In genomic region chr16:29204875-29205274, GRCm38 (mm10) we compare ENCODE assay signal across 15 mouse cellular contexts. TPM values are rescaled to one million over a fixed set of nuclear protein-coding genes. Genes with fewer than 3 reads are reported as not detected.
A peak's percentile ranks its signal among the peaks of the same experiment; 100 is the strongest.
DNase-seq lines count a peak whose midpoint lies in the region; ATAC-seq and TF ChIP-seq lines count a peak whose summit lies in the region.
"Had no signal": no experiment of that assay in that cellular context is flagged by ENCODE, and none has a peak within 500 bp of the region (broad histone marks: within the 10 kb centered on the region; RNA-seq: fewer than 3 reads in every experiment).

No protein-coding gene starts in this region.

- no peaks in the 10 kb centered on the region for H3K9me3 ChIP-seq in hindbrain, embryonic 16.5 days (ENCODE audit: control insufficient read depth, low read length)
- no peaks in the 10 kb centered on the region for H3K9me3 ChIP-seq in hindbrain, embryonic 13.5 days
- no peaks in the 10 kb centered on the region for H3K9me3 ChIP-seq in limb, embryonic 14.5 days (ENCODE audit: control insufficient read depth, low read length)
- H3K9me3 ChIP-seq: embryonic facial prominence, embryonic 13.5 days; liver, embryonic 12.5 days had no signal

- no peaks in the 10 kb centered on the region for H3K27me3 ChIP-seq in hindbrain, embryonic 16.5 days (replicated peaks; ENCODE audit: control insufficient read depth, insufficient read depth, low read length)
- H3K27me3 ChIP-seq in hindbrain, embryonic 13.5 days = 0 out of 2 replicates have a peak, but pooled peaks cover 10% of the 10 kb centered on the region
- peaks cover 38% of the 10 kb centered on the region for H3K27me3 ChIP-seq in limb, embryonic 14.5 days (ENCODE audit: control insufficient read depth, insufficient read depth, low read length)

- TF ChIP-seq POLR2A in brain, embryonic 14.5 days (IDR thresholded peaks at IDR 0.05; ENCODE audit: borderline replicate concordance, extremely low read depth, insufficient read depth, insufficient read length, poor library complexity, severe bottlenecking) = no peak
- no peak for TF ChIP-seq POLR2A in limb, embryonic 14.5 days (IDR thresholded peaks at IDR 0.05; ENCODE audit: borderline replicate concordance, extremely low read depth, insufficient read depth, insufficient read length)

- peak; percentile 70 for ATAC-seq in hindbrain, embryonic 16.5 days
- ATAC-seq in hindbrain, embryonic 13.5 days (ENCODE audit: low FRiP score) = no peak
- ATAC-seq in limb, embryonic 14.5 days (ENCODE audit: low FRiP score, low read depth) = peak; percentile 79
- ATAC-seq: intestine, postnatal 0 days; liver, embryonic 12.5 days had no signal

- no peak for TF ChIP-seq CTCF in brain, embryonic 14.5 days (IDR thresholded peaks at IDR 0.05; ENCODE audit: borderline replicate concordance, extremely low read depth, insufficient read depth, insufficient read length)

- no peak overlapping the region for H3K4me3 ChIP-seq in hindbrain, embryonic 16.5 days (ENCODE audit: low read length)
- no peak overlapping the region for H3K4me3 ChIP-seq in hindbrain, embryonic 13.5 days
- no peak overlapping the region for H3K4me3 ChIP-seq in limb, embryonic 14.5 days (replicated peaks; ENCODE audit: low read length)
- H3K4me3 ChIP-seq: embryonic facial prominence, embryonic 13.5 days; liver, embryonic 12.5 days had no signal

- DNase-seq in brain, embryonic 14.5 days (ENCODE audit: low read depth) = peak; percentile 84
- peak; percentile 44 to 79 for DNase-seq in layer of hippocampus, adult 18-20 months (ENCODE audit: low spot score in 2 of 2)
- DNase-seq in limb, embryonic 14.5 days (ENCODE audit: low spot score) = peak; percentile 77
- DNase-seq in kidney, adult 9 months = no peak
- DNase-seq in lung, adult 18-20 months = no peak
- DNase-seq in adrenal gland, postnatal 36 days = no peak
- DNase-seq: heart, adult 18-20 months; heart, postnatal 10 days; lung, postnatal 14 days had no signal

- WGBS in hindbrain, embryonic 16.5 days = 48% methylated on average over 7 of the region's 7 CpGs
- WGBS in hindbrain, embryonic 13.5 days = 56% methylated on average over 7 of the region's 7 CpGs
- WGBS in limb, embryonic 14.5 days = 27% methylated on average over 7 of the region's 7 CpGs

- H3K36me3 ChIP-seq in hindbrain, embryonic 16.5 days (ENCODE audit: control insufficient read depth, insufficient read depth, low read length) = no peaks in the 10 kb centered on the region
- no peaks in the 10 kb centered on the region for H3K36me3 ChIP-seq in hindbrain, embryonic 13.5 days
- no peaks in the 10 kb centered on the region for H3K36me3 ChIP-seq in limb, embryonic 14.5 days (ENCODE audit: control insufficient read depth, insufficient read depth, low read length)
- H3K36me3 ChIP-seq: embryonic facial prominence, embryonic 13.5 days; liver, embryonic 12.5 days had no signal

- H3K9ac ChIP-seq in hindbrain, embryonic 16.5 days (ENCODE audit: low read depth, low read length) = no peak overlapping the region
- no peak overlapping the region for H3K9ac ChIP-seq in hindbrain, embryonic 13.5 days
- no peak overlapping the region for H3K9ac ChIP-seq in limb, embryonic 14.5 days (ENCODE audit: low read depth, low read length, severe bottlenecking)
- H3K9ac ChIP-seq: embryonic facial prominence, embryonic 13.5 days; liver, embryonic 12.5 days had no signal

- H3K4me2 ChIP-seq in hindbrain, embryonic 16.5 days (ENCODE audit: low read length) = no peak overlapping the region; the same call in 1 of the 2 replicates
- H3K4me2 ChIP-seq in hindbrain, embryonic 13.5 days = no peak overlapping the region
- no peak overlapping the region for H3K4me2 ChIP-seq in limb, embryonic 14.5 days (replicated peaks; ENCODE audit: low read depth, low read length, severe bottlenecking)
- H3K4me2 ChIP-seq: embryonic facial prominence, embryonic 13.5 days; liver, embryonic 12.5 days had no signal

- H3K4me1 ChIP-seq in hindbrain, embryonic 16.5 days (ENCODE audit: control insufficient read depth, insufficient read depth, low read depth, low read length) = peaks cover 11% of the 10 kb centered on the region
- peaks cover 5% of the 10 kb centered on the region for H3K4me1 ChIP-seq in hindbrain, embryonic 13.5 days (replicated peaks)
- H3K4me1 ChIP-seq in limb, embryonic 14.5 days (ENCODE audit: control insufficient read depth, insufficient read depth, low read length) = peaks cover 10% of the 10 kb centered on the region
- H3K4me1 ChIP-seq: liver, embryonic 12.5 days had no signal

- H3K27ac ChIP-seq in hindbrain, embryonic 16.5 days (ENCODE audit: low read depth, low read length) = peak overlapping the region; percentile 17; the same call in 1 of the 2 replicates
- no peak overlapping the region for H3K27ac ChIP-seq in hindbrain, embryonic 13.5 days
- H3K27ac ChIP-seq in limb, embryonic 14.5 days (replicated peaks; ENCODE audit: low read depth, low read length) = no peak overlapping the region
- H3K27ac ChIP-seq: embryonic facial prominence, embryonic 13.5 days; liver, embryonic 12.5 days had no signal

RNA-seq across cellular contexts. Expression of gene Hrasls, which starts 4.6 kb away (rescaled TPM):
- 7.6 and 7.9 TPM in 2 replicates for polyA plus RNA-seq in hindbrain, embryonic 16.5 days (2015; fragmentation: Nextera tagmentation; extraction: Ambion mirVana)
- 2.7 TPM in 2 replicates for polyA plus RNA-seq in hindbrain, embryonic 13.5 days (2015; fragmentation: Nextera tagmentation; extraction: Ambion mirVana)
- polyA plus RNA-seq in brain, embryonic 14.5 days (2012; rRNA removed) = 2.5 and 3.0 TPM in 2 replicates
- 10 to 100 TPM; 13.9 to 16.5 TPM for total RNA-seq in layer of hippocampus, adult 18-20 months (2021)
- 0.85 and 1.9 TPM in 2 replicates for polyA plus RNA-seq in limb, embryonic 14.5 days (2012; rRNA removed)
- polyA plus RNA-seq in limb, embryonic 14.5 days (2014; fragmentation: Nextera tagmentation; extraction: Ambion mirVana) = 1.4 and 2.7 TPM in 2 replicates
- total RNA-seq in adrenal gland, postnatal 36 days (2021) = 1 to 10 TPM in 1 of 2 experiments, under 1 TPM in 1; 0.50 to 6.0 TPM
- total RNA-seq: monocyte, adult 5-6 weeks had no signal

Comparison
In these comparisons a context has a peak if more than half of its experiments do, and no peak if none do; other contexts are left out.
1. DNase-seq: peak in brain, embryonic 14.5 days (single experiment), layer of hippocampus, adult 18-20 months (2 of 2) and limb, embryonic 14.5 days (single experiment); none in kidney, adult 9 months (single experiment), lung, adult 18-20 months (0 of 2) and adrenal gland, postnatal 36 days (0 of 2).